Mouse (Mus musculus) kidney, adult 11 months (tissue): Measurements from ENCODE around the gene Defb36.

ENCODE experiments used
- DNase-seq: peaks from one replicate; pipeline ENCODE4 v3.0.0; 2022

Defb36 gene

DNA sequence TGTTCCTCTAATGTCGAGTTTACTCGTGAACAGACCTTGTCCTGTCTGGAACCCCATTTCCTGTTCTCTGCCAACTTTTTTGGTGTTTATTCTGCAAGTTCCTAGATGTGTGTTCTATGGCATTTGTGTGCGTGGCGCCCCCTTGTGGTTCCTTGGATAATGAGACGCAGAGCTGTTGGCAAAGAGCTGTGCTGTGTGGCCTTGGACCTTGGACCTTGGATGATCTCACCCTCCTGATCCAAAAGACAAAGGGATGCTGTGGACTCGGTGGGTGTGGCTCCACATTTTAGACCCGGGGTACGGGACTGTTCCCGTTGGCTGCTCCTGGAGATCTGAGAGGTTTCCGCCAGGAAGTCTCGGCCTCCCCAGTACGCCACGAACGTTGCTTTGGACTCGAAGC lies at the start of gene Defb36:
Defb36 (plus strand) TSS at position 271 of the 400 bp plus-strand sequence.
- DNase-seq, result peak; percentile 63

DNA sequence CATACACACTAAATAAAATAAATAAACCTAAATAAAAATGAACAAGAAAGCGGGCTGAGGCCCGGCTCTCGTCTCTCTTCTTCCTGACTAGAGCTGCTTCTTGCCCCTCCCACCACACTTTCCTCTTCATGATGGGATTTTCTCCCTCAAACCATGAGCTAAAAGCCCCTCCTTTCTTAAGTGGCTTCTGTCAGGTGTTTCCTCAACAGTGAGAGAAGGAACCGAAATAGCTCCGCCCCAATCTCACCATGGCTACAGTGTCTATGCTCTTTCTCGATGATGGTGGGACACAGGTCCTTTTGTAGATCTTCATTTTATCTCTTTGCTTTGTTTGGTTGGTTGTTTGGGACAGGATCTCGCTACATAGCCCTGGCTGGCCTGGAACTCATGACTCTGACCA lies 47.5 kb upstream of the Defb36 start:
- DNase-seq, result no peak

DNA sequence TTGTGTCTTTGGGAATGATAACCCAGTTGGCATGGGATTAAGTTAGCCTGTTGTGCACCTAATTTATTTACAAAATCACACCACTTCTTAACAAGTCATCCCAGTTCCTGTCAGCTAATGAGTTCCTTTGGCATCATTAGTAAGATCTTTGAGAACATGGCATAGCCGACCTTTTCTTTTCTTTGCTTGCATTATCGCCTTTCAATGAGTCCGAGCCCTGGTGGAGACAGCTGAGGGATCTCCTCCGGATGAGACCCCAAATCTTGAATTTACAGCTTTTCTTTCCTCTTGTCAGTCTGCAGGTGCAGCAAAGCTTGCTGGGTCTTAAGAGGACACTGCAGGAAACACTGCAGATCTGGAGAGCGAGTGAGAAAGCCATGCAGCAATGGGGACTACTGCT lies 35.1 kb upstream of the Defb36 start, which contains the start of gene Gm17416:
Gm17416 (plus strand) TSS at position 301 of the 400 bp plus-strand sequence.
- no peak for DNase-seq

DNA sequence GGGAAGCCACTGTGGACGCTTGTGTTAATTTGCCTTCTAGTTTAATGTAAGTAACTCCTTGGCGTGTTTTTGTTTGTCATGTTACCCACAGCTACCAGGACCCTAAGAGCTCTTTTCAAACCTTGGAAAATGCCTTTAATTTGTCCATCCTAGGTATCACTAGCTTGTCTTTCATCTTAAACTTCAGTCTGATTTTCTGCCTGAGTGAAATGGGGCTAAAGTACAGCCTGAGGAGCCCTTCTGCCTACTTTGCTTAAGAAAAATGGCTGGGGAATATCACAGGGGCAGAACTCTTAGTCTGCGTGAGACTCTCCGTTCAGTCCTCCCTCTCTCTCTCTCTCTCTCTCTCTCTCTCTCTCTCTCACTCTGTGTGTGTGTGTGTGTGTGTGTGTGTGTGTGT lies 34.2 kb upstream of the Defb36 start:
- DNase-seq, result no peak

DNA sequence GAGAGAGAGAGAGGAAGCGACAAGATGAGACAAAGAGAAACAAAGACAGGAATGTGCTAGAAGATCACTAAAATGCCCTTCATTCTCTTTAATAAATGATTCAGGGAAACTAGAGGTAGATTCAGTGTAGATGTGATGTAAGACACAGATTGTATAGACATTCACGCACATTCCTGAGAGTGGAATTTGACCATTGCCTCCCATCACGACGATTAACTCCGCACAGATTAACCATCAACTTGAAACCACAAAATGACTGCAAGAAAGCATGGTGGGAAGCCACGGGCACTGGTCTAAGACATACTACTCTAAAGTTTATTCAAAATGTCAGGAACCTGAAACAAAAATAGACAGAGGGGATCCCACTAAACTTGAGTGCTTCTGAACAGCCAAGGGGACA lies 33.8 kb upstream of the Defb36 start:
- DNase-seq, result peak; percentile 52

DNA sequence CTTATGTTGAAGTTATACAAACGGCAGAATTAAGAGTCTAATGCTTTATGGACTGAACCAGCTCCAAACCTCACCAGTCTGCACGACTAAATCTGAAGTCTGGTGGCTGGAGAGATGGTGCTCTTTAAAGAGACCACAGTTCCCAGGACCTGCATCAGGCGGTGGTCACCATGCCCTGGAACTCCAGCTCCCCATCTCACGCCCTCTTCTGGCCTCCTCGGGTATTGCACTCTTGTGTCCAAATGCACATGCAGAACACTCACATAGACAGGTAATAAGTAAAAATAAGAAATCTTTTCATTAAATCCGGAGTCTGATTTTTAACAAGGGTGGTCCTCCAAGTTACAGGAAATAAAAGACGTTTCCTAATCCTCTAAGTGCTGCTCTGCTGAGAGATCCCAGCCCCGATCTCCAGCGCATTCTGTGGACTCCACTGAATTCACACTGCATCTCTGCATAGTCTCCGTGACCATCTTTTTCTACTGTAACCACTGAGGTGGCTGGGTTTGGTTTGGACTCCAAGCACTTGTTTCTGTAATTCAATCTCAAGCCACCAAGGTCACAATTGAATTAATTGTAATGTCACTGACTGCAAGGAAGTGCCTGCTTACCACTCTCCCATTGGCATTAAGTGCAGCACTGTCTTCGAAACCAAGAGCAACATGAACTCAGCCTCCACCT lies 31.9 kb upstream of the Defb36 start, which contains the start of gene Defb21:
Defb21 (plus strand) TSS at position 631 of the 681 bp plus-strand sequence.
- no peak for DNase-seq

DNA sequence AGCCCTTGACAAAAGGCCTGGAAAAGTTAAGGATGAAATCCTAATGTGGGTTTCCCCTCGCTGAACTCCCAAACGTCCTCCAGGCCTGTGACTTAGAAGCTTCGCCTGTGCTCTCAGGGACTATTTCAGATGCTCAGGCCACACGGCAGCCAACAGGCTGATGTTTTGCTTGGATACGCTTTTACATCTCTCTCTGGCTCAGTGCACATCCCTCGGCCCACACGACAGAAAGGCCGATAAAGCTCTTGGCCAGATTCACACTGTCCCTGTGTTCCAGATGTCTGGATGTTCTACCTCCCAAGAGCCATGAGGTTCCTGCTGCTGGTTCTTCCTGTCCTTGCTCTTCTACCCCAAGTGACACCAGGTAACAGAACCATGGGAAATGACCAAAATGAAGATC lies 30.6 kb upstream of the Defb36 start:
- no peak for DNase-seq

DNA sequence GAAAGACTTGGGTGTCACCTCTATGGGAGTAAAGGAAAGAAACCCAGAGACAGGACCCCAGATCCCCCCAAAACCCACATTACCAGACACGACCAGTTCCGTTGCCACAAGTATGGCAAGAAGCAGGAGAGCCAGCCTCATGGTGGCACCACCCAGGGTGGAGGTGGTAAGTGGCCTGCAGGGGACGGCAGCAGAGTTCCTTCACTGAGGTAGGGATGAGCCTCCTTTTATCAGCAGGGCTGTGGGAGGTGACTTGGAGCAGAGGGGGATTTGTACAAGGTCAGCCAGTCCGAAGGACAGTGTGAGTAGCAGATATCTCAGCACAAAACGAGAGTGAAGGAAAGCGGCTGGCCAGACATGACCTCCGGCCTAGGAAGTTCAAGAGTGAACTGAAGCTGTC lies 24.0 kb upstream of the Defb36 start, which contains the start of gene Defb19:
Defb19 (minus strand) TSS at position 206 of the 400 bp plus-strand sequence.
- no peak for DNase-seq

DNA sequence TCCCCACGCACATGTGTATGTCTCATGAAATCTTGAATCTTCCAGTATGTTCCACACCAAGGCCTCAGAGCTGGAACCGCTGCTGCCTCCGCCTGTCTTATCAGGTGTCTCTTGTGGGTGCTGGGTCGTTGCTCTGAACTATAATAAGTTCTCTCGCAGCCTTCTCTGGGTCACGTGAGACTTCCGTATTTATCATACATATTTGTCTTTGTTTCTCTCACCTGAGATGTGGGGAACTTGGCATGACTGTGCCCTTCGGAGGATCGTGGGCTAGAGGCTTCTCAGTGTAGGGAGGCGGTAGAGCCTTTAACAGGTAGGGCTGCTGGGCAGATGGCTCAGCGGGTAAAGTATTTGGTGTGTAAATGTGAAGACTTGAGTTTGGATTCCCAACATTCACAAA lies 23.5 kb upstream of the Defb36 start:
- no peak for DNase-seq

DNA sequence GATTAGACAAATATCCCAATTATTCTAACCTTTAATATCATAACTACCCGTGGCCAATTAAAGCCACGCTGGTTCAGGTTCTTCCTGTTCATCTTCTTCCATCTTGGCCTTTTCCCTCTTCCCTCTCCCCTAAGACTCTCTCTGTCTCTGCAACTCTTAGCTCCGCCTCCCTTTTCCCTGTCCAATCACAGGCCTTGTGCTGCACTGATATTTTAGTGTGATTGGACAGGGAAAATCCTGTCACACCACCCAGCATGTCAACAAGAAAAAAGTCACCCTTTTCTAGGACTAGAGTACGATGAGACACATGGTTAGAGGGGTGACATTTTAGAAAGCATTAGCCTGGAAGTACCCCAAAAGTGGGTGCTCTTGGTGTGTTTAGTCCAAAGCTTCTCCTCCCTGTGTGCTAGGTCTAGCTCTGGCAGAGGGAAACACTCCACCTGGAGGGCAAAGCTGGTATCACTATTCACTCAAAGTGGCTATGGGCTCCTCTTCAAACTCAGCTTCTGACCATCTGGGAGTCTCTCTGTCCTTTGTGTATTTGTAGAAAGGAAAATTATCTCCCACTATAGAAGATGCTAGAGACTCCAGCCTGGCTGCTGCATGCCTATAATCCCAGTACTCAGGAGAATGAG lies 17.1 kb upstream of the Defb36 start:
- no peak for DNase-seq

DNA sequence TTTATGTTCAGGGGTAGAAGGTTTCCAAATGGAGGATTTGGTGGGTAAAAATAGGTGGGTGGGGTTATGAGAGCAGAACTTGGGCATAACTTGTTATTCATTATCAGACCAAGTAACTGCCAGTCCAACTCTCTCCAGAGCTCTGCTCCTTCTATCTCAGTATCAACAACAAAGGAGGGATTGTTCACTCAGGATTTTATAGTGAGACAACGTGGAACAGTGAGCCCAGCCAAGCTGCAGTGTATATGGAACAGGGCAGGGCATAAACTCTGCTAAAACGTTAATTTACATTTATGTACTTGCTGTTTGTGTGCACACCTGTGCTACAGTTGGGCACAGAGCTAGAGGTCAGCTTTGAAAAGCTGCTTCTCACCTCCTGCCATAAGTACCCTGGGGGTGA lies 15.7 kb upstream of the Defb36 start:
- DNase-seq, result no peak

DNA sequence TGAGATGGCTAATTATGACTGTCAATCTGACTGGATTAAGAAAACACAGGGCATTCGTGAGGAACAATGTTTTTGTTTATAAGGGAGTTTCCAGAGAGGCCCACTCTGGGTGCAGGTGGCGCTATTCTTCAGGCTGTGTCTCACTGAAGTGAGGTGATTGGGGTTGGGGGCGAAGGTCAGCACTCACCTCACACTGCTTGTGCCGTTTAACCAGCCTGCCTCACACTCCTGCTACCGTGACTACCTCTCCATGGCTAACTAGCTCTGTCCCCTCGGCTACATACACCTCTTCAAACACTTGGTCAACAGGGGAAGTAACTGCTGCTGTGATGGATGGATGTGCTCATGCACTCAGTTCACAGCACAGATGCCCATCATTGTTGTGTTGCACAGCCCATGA lies 15.1 kb upstream of the Defb36 start:
- no peak for DNase-seq

DNA sequence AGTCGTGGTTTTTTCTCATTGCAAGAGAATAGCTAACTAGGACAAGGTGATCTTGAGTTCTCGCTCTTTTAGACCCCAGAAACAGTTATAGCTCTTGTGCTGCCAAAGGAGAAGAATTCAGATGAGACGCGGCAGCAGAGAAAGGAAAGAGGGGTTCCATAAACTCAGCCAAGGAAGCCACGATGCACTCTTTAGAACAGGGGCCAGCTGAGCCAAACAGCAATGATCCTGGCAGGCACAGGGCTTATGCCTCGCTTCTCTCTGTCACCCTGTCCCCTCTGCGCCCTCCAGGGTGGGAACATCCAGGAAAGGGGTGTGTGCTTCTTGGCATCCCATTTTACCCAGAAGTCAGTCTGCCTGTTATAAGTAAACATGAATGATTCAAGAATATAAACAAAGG lies 4.8 kb upstream of the Defb36 start, which contains the start of gene Defb45:
Defb45 (minus strand) TSS at position 101 of the 400 bp plus-strand sequence.
- no peak for DNase-seq

DNA sequence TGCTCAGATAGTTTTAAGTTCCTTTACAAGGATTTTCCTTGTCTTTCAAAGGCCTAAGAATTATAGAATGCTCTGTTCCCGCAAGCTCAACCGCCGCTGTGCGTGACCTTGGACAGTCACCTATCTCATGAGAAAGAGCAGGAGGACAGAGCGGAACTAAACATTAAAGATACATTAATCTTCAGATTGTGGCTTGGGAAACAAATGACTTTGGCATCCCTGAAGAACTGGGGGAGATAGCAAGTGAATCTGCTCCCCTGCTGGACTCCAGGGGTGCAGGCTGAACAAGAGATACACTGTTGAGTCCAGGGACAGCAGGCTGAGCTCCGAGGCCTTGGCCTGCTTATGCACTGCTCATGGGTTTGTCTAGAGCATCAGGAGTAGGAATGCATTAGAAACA lies 4.1 kb upstream of the Defb36 start:
- DNase-seq, result no peak

DNA sequence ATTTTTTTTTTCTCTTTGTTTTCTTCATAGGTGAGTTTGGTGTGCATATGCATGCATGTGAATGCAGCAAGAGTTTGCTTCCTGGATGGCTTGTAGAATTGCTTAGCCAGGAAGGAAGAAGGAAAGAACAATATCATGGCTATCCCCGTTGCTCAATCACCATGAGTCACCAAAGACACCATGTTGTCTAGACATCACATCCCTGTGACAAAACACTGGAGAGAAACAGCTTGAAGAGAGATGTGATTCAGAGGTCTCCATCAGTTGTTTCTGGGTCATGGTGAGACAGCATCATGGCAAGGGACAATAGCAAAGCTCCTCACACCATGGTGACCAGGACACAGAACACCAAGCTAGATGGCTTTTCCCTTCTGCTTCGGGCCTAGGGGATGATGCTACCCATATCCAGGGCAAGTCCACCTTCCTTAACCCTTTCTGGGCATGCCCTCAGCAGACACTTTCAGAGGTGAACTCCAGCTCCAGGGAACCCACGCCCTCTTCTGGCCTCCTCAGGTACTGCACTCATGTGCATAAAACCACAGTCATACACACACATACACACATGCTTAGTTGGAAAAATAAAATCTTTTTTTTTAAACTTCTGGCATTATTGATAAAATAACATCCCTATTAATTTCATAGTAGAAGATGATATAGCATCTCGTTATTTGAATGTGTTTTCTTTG lies 2.7 kb upstream of the Defb36 start:
- DNase-seq, result no peak

DNA sequence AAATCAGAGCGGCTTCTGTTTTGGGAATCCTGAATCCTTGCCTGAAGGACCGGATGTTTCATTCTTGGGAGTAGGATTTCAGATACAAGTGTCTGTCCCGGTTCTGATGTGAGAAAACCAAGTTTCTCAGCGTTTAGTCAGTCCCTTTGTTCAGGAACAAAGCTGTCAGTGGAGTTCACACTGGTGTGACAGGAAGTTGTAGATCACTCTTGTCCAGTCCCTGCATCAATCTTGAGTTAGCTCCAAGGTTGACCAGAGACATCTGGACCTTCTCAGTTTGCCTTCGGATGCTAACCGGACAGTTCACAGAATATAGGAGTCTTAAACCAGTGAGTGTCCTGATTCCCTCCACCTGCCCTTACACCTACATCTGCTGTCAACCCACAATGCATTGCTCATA lies 3.6 kb downstream of the Defb36 start:
- DNase-seq, result no peak

DNA sequence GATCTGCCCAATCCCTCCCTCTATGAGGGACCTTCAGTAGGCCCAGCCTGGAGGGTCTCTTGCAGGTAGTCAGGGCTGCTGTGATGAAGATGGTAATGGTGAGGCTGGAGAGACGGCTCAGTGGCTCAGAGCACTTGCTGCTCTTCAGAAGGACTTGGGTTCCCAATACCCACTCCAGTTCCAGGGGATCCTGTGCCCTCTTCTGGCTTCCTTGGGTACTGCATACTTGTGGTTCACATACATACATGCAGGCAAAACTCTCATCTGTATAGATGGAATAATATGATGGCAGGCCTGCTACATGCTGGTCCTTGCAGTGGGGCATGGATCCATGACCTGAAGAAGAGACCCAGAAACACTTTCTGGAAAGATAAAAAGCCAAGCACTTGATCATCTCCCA lies 4.6 kb downstream of the Defb36 start:
- DNase-seq, result no peak

DNA sequence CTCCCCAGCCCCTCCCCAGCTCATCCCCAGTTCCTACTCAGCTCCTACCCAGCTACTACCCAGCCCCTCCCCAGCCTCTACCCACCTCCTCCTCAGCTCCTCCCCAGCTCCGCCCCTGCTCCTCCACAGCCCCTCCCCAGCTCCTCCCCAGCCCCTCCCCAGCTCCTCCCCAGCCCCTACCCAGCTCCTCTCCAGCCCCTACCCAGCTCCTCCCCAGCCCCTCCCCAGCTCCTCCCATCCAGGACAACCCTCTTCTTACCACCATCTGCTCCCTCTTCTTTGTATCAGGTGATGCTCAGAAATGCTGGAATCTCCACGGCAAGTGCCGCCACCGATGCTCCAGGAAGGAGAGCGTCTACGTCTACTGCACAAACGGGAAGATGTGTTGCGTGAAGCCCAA lies 8.1 kb downstream of the Defb36 start:
- no peak for DNase-seq

DNA sequence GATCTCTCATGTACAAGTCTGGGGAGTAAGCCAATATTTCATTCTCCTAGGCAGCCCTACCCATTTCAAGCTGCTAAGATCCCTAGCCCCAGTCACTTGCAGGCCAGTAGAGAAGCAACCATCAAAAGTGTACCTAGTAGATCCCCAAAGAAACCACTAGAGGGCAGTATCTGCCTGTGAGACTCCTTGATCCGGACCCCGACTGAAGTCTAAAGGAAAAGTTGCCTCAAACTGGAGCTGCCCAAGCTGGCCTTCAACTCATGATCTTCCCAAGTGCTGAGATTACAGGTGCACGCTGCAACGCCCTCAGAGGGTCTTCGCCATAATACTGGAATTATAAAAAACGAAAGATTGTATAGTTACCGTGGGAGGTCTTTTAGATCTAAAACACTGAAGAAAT lies 11.4 kb downstream of the Defb36 start:
- DNase-seq, result peak; percentile 39

DNA sequence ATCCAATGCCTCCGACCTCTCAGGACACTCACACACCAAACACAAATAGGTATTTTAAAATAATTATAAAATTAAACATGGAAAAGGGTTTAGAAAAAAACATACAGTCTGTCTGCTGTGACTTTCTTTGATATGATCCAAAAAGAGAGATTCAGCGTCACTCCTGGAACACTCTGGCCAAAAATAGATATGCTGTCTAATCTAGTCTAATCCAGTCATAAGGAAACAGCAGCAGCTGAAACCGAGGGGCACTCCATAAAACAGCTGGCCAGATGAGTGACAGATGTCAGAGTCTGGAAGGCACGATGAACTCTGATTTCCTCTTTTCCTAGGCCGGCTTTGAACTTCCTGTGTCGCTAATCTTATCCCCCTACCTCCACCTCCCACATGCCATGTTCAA lies 12.3 kb downstream of the Defb36 start:
- no peak for DNase-seq

DNA sequence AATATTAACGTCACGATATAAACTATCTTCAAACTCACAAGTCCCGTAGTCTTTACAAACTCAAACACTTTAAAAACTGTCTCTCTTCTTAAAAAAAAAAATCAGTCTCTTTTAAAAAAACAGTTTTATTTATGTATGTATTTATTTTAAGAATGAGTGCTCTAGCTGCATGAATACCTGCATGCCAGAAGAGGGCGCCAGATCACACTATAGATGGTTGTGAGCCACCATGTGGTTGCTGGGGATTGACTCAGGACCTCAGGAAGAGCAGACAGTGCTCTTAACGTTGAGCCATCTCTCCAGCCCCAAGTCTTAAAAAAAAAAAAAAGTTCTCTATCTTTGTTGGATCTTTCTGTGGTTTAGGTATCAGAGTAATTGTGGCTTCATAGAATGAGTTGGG lies 13.2 kb downstream of the Defb36 start:
- no peak for DNase-seq

DNA sequence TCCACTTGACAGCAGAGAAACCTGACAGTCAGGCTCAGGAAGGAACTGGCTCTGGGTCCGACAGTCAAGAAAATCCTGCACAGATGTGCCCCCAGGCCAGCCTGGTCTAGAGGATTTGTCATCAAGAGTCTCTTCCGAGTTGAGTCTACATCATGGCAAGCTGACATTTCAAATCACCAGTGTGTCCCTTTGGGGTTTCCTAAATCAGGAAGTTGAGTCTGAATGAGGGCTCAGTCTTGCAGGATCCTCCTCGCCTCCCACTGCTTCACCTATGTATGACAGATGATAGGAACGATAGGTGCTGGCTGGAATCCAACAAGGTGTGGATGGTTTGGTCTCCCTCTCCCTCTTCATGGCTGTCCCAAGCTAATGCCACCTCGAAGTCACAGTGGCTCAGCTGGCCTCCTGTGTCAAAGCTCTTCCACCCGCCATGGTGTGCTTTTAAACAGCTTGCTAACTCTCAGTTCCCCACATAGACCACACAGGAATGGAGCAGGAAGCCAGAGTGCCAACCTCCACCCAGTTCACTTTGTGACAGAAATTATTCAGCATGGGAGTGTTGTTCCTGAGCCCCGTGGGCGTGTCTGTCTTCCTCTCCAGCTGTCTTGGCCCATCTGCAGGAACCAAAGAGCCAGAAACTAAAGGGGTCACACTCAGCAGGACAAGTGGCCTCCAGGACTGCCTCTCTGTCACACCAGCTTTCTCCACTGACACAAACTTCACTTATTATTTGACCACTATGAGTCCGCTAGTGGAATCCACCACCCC lies 16.4 kb downstream of the Defb36 start:
- no peak for DNase-seq

DNA sequence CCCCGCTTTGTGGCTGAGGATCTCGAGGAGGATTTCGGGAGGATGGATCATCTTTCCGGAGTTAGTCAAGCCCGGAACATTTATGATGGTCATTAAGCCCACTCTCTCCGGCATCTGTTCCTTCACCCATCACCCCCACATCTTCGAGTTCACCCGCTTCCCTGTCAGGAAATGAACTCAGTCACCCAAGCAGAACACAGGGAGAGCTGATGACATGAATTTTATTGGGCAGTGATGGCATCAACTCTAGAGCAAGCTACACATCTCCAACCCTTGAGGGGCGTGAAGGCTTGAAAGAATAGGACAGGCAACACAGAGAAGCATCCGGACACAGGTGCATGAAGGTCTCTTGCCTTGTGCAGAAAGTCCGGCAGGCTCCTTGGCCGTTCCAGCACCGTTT lies 18.0 kb downstream of the Defb36 start:
- DNase-seq, result no peak
